Mouse (Mus musculus): Measurements from ENCODE around the gene Tgfa. TPM values are rescaled to one million over a fixed set of nuclear protein-coding genes. Genes with fewer than 3 reads are reported as not detected.

Gene Tgfa
- polyA plus RNA-seq, 1 experiment from 2014 or later = 3.0 TPM

GRCm38 (mm10) chr6:86180617-86181016 lies 14.4 kb upstream of the Tgfa start:
- Histone ChIP-seq H3K27ac (ENCODE audit: low read depth, low read length) (no peak overlapping the region), H3K36me3 (ENCODE audit: control insufficient read depth, insufficient read depth, low read length) (no peaks in the 10 kb centered on the region), H3K27me3 (ENCODE audit: control insufficient read depth, insufficient read depth, low read length) (no peaks in the 10 kb centered on the region), H3K4me3 (ENCODE audit: low read depth, low read length) (no peak overlapping the region), H3K4me2 (no peak overlapping the region), H3K9ac (ENCODE audit: low read depth, low read length) (no peak overlapping the region), H3K9me3 (replicated peaks; ENCODE audit: control insufficient read depth, low read length) (no peaks in the 10 kb centered on the region), H3K4me1 (ENCODE audit: control insufficient read depth, insufficient read depth, low read length) (no peaks in the 10 kb centered on the region)
- 23% methylated on average over 2 of the region's 2 CpGs for WGBS (ENCODE audit: insufficient replicate concordance)
- no peak; the same call in 1 of the 2 replicates for ATAC-seq (replicated peaks; ENCODE audit: insufficient number of reproducible peaks, low FRiP score, low TSS enrichment)

DNA sequence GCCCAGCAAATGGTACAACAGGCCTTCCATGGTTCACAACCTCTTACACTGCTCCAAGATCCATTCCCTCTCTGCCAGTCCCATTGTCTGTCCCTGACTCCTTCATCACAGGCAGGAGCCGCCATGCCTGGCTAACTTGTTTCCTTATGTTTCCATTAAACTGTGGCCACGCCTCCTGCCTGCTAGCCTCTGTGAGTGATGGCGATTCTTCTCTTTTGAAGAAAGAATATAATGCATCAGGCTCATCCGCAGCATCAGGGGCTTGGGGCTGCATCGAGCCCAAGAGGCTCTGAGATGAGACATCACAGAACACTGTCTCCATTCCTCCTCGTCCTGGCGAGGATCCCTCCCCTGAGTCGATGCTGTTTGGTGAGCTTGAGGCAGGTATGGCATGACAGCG lies 13.0 kb upstream of the Tgfa start:
- no peak overlapping the region for H3K27ac ChIP-seq (ENCODE audit: low read depth, low read length)
- no peak for ATAC-seq (replicated peaks; ENCODE audit: insufficient number of reproducible peaks, low FRiP score, low TSS enrichment)
- no peaks in the 10 kb centered on the region for H3K27me3 ChIP-seq (ENCODE audit: control insufficient read depth, insufficient read depth, low read length)
- H3K4me1 ChIP-seq (ENCODE audit: control insufficient read depth, insufficient read depth, low read length) = no peaks in the 10 kb centered on the region
- no peaks in the 10 kb centered on the region for H3K9me3 ChIP-seq (replicated peaks; ENCODE audit: control insufficient read depth, low read length)
- no peaks in the 10 kb centered on the region for H3K36me3 ChIP-seq (ENCODE audit: control insufficient read depth, insufficient read depth, low read length)
- WGBS (ENCODE audit: insufficient replicate concordance) = 76% methylated on average over 9 of the region's 9 CpGs
- no peak overlapping the region for H3K4me3 ChIP-seq (ENCODE audit: low read depth, low read length)
- no peak overlapping the region for H3K4me2 ChIP-seq
- H3K9ac ChIP-seq (ENCODE audit: low read depth, low read length) = no peak overlapping the region

DNA sequence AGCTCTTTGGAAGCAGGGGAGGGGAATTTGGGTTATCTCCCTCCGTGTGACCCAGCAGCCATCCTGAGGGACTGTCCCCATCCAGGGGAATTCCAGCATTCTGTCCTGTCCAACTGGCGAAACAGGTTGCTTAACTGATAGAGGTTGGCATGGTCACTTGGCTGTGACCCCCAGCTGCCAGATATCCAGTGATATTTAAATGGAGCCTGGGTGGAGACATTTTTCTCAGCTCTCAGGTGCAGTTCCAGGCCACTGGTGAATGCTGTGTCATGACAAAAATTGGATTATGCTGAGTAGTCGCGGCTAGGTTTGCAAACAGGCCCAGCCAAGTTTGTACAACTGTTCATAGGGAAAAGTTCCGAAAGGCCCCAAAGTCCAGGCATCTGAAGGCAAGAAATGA lies 12.4 kb upstream of the Tgfa start:
- Histone ChIP-seq H3K4me1 (ENCODE audit: control insufficient read depth, insufficient read depth, low read length) (no peaks in the 10 kb centered on the region), H3K9ac (ENCODE audit: low read depth, low read length) (no peak overlapping the region), H3K4me3 (ENCODE audit: low read depth, low read length) (no peak overlapping the region), H3K27ac (ENCODE audit: low read depth, low read length) (no peak overlapping the region), H3K27me3 (ENCODE audit: control insufficient read depth, insufficient read depth, low read length) (no peaks in the 10 kb centered on the region), H3K9me3 (replicated peaks; ENCODE audit: control insufficient read depth, low read length) (no peaks in the 10 kb centered on the region), H3K36me3 (ENCODE audit: control insufficient read depth, insufficient read depth, low read length) (no peaks in the 10 kb centered on the region), H3K4me2 (no peak overlapping the region)
- WGBS (ENCODE audit: insufficient replicate concordance) = 67% methylated on average over 5 of the region's 5 CpGs
- no peak for ATAC-seq (replicated peaks; ENCODE audit: insufficient number of reproducible peaks, low FRiP score, low TSS enrichment)

GRCm38 (mm10) chr6:86186106-86186955 lies 8.7 kb upstream of the Tgfa start:
- H3K4me1 ChIP-seq (ENCODE audit: control insufficient read depth, insufficient read depth, low read length) = no peaks in the 10 kb centered on the region
- H3K27me3 ChIP-seq (ENCODE audit: control insufficient read depth, insufficient read depth, low read length) = no peaks in the 10 kb centered on the region
- WGBS (ENCODE audit: insufficient replicate concordance) = 55% methylated on average over 14 of the region's 14 CpGs
- no peak overlapping the region for H3K27ac ChIP-seq (ENCODE audit: low read depth, low read length)
- H3K4me3 ChIP-seq (ENCODE audit: low read depth, low read length) = no peak overlapping the region
- no peaks in the 10 kb centered on the region for H3K9me3 ChIP-seq (replicated peaks; ENCODE audit: control insufficient read depth, low read length)
- H3K36me3 ChIP-seq (ENCODE audit: control insufficient read depth, insufficient read depth, low read length) = no peaks in the 10 kb centered on the region
- no peak overlapping the region for H3K9ac ChIP-seq (ENCODE audit: low read depth, low read length)
- no peak for ATAC-seq (replicated peaks; ENCODE audit: insufficient number of reproducible peaks, low FRiP score, low TSS enrichment)
- H3K4me2 ChIP-seq = no peak overlapping the region

DNA sequence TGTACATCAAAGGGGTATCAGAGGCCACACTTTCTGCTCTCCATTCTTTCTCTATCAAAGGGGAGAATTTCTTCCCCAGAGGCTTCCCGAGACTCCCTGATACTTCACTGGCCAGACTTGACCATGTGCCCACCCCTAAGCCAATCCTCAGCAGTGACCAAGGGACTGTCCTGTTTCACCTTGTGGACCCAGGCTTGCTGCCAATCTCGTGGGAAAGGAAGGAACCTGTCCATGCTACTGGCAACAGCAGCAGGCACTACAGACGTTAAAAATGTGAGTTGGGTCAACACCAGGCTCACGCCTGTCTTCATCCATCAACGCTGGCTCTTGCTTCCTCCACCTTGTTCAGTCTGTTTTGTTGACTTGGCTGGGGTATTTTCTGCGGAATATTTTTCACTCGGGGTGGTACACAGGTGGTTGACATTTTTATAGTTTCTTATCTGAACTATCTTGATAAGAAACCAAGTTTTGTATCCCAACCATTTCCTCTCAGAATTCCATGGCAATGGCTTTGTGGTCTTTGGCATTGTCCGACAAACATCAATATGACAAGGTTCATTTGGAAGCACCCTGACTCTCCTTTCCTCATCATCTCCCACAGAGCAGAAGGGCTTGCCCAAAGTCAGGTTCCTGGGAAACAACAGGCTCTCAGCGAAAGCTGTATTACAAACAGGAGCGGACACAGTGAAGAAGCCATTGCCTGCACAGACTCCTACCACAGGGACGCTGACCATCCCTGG lies 6.1 kb upstream of the Tgfa start:
- ATAC-seq (replicated peaks; ENCODE audit: insufficient number of reproducible peaks, low FRiP score, low TSS enrichment) = no peak
- WGBS (ENCODE audit: insufficient replicate concordance) = 67% methylated on average over 11 of the region's 11 CpGs
- no peaks in the 10 kb centered on the region for H3K9me3 ChIP-seq (replicated peaks; ENCODE audit: control insufficient read depth, low read length)
- no peak overlapping the region for H3K9ac ChIP-seq (ENCODE audit: low read depth, low read length)
- no peaks in the 10 kb centered on the region for H3K27me3 ChIP-seq (ENCODE audit: control insufficient read depth, insufficient read depth, low read length)
- H3K36me3 ChIP-seq (ENCODE audit: control insufficient read depth, insufficient read depth, low read length) = no peaks in the 10 kb centered on the region
- no peaks in the 10 kb centered on the region for H3K4me1 ChIP-seq (ENCODE audit: control insufficient read depth, insufficient read depth, low read length)
- no peak overlapping the region for H3K27ac ChIP-seq (ENCODE audit: low read depth, low read length)
- no peak overlapping the region for H3K4me2 ChIP-seq
- H3K4me3 ChIP-seq (ENCODE audit: low read depth, low read length) = no peak overlapping the region

- 85% methylated on average over 3 of the region's 3 CpGs for WGBS (ENCODE audit: insufficient replicate concordance)
- Histone ChIP-seq H3K4me3 (ENCODE audit: low read depth, low read length) (no peak overlapping the region), H3K36me3 (ENCODE audit: control insufficient read depth, insufficient read depth, low read length) (no peaks in the 10 kb centered on the region), H3K4me2 (no peak overlapping the region), H3K9ac (ENCODE audit: low read depth, low read length) (no peak overlapping the region), H3K9me3 (replicated peaks; ENCODE audit: control insufficient read depth, low read length) (no peaks in the 10 kb centered on the region), H3K4me1 (ENCODE audit: control insufficient read depth, insufficient read depth, low read length) (no peaks in the 10 kb centered on the region), H3K27ac (ENCODE audit: low read depth, low read length) (no peak overlapping the region), H3K27me3 (ENCODE audit: control insufficient read depth, insufficient read depth, low read length) (peaks cover 6% of the 10 kb centered on the region)
- ATAC-seq (replicated peaks; ENCODE audit: insufficient number of reproducible peaks, low FRiP score, low TSS enrichment) = no peak
Observed at GRCm38 (mm10) chr6:86190622-86191021, 4.4 kb upstream of the Tgfa start.

- WGBS (ENCODE audit: insufficient replicate concordance) = 61% methylated on average over 3 of the region's 3 CpGs
- no peak overlapping the region for H3K9ac ChIP-seq (ENCODE audit: low read depth, low read length)
- H3K4me2 ChIP-seq = no peak overlapping the region
- no peak overlapping the region for H3K27ac ChIP-seq (ENCODE audit: low read depth, low read length)
- no peak for ATAC-seq (replicated peaks; ENCODE audit: insufficient number of reproducible peaks, low FRiP score, low TSS enrichment)
- H3K36me3 ChIP-seq (ENCODE audit: control insufficient read depth, insufficient read depth, low read length) = no peaks in the 10 kb centered on the region
- H3K4me1 ChIP-seq (ENCODE audit: control insufficient read depth, insufficient read depth, low read length) = no peaks in the 10 kb centered on the region
- H3K9me3 ChIP-seq (replicated peaks; ENCODE audit: control insufficient read depth, low read length) = no peaks in the 10 kb centered on the region
- no peak overlapping the region for H3K4me3 ChIP-seq (ENCODE audit: low read depth, low read length)
- peaks cover 27% of the 10 kb centered on the region for H3K27me3 ChIP-seq (ENCODE audit: control insufficient read depth, insufficient read depth, low read length)
Observed at GRCm38 (mm10) chr6:86192978-86193377, 2.0 kb upstream of the Tgfa start.

DNA sequence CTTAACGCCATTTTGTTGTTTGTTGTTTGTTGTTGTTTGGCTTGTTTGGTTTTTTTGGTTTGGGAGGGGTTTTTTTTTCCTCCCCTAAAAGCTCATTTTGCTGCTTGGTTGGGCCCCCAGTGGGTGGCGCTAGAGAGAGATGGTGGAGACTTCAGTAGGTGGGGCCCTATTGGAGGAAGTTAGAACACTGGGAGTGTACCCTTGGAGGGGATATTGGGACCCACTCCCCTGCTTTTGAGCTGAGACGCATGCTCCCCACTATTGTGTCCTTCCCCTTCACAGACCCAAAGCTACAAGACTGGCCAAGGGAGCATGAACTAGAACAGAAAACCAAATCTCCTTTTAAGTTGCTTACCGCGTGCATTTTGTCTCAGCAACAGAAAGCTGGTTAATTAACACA lies 1.1 kb upstream of the Tgfa start:
- Histone ChIP-seq H3K4me2 (no peak overlapping the region), H3K27me3 (ENCODE audit: control insufficient read depth, insufficient read depth, low read length) (peaks cover 29% of the 10 kb centered on the region), H3K9me3 (replicated peaks; ENCODE audit: control insufficient read depth, low read length) (no peaks in the 10 kb centered on the region), H3K4me1 (ENCODE audit: control insufficient read depth, insufficient read depth, low read length) (no peaks in the 10 kb centered on the region), H3K9ac (ENCODE audit: low read depth, low read length) (no peak overlapping the region), H3K27ac (ENCODE audit: low read depth, low read length) (no peak overlapping the region), H3K36me3 (ENCODE audit: control insufficient read depth, insufficient read depth, low read length) (no peaks in the 10 kb centered on the region), H3K4me3 (ENCODE audit: low read depth, low read length) (no peak overlapping the region)
- 46% methylated on average over 5 of the region's 5 CpGs for WGBS (ENCODE audit: insufficient replicate concordance)
- no peak for ATAC-seq (replicated peaks; ENCODE audit: insufficient number of reproducible peaks, low FRiP score, low TSS enrichment)
